Mouse (Mus musculus) CD4-positive helper T cell, adult 2 months (primary cell): Measurements from ENCODE around the gene Rpl37a.

Experiments used
- DNase-seq: peaks from one replicate; pipeline ENCODE4 v3.0.0-alpha.2; 2012; ENCODE audit warnings: low read depth, missing footprints, low spot score

Gene Rpl37a

GRCm38 (mm10) chr1:72736397-72737125, 25.5 kb downstream of the Rpl37a start:
- DNase-seq = no peak

GRCm38 (mm10) chr1:72738946-72739680, 28.0 kb downstream of the Rpl37a start:
- DNase-seq = no peak

GRCm38 (mm10) chr1:72739681-72740063, 28.6 kb downstream of the Rpl37a start:
- no peak for DNase-seq

- DNase-seq = no peak
Observed at GRCm38 (mm10) chr1:72741406-72741805, 30.3 kb downstream of the Rpl37a start.

GRCm38 (mm10) chr1:72744816-72745506, 33.9 kb downstream of the Rpl37a start:
- DNase-seq = no peak

- no peak for DNase-seq
Observed at GRCm38 (mm10) chr1:72746382-72746781, 35.3 kb downstream of the Rpl37a start.

- DNase-seq = no peak
Observed at GRCm38 (mm10) chr1:72751371-72751781, 40.3 kb downstream of the Rpl37a start.

GRCm38 (mm10) chr1:72753211-72753610, 42.1 kb downstream of the Rpl37a start:
- no peak for DNase-seq

- DNase-seq = no peak
Observed at GRCm38 (mm10) chr1:72755227-72755626, 44.1 kb downstream of the Rpl37a start.

GRCm38 (mm10) chr1:72755801-72756200, 44.7 kb downstream of the Rpl37a start:
- no peak for DNase-seq

- no peak for DNase-seq
Observed at GRCm38 (mm10) chr1:72759758-72760157, 48.7 kb downstream of the Rpl37a start.
